Mouse (Mus musculus) testis, adult 2 months (tissue): ENCODE results near the gene Gm826. TPM values are rescaled to one million over a fixed set of nuclear protein-coding genes. Genes with fewer than 3 reads are reported as not detected.

Experiments used
- H3K27ac ChIP-seq: fragments of 200-500 bp; 2 replicates; pipeline ENCODE4 v1.5.1; 2012; ENCODE audit warnings: low read depth, low read length; ENCODE audit not compliant: control insufficient read depth, insufficient read depth
- H3K27me3 ChIP-seq: fragments of 200-500 bp; 2 replicates; pipeline ENCODE4 v1.6.1; 2012; ENCODE audit warnings: mild to moderate bottlenecking, low read length, moderate library complexity; ENCODE audit not compliant: control insufficient read depth, insufficient read depth
- H3K36me3 ChIP-seq: fragments of 200-500 bp; 2 replicates; pipeline ENCODE4 v1.6.1; 2012; ENCODE audit warnings: mild to moderate bottlenecking, low read length; ENCODE audit not compliant: control insufficient read depth, insufficient read depth
- H3K4me1 ChIP-seq: fragments of 200-500 bp; 2 replicates; pipeline ENCODE4 v1.6.1; 2012; ENCODE audit warnings: low read length; ENCODE audit not compliant: control insufficient read depth, insufficient read depth
- H3K4me3 ChIP-seq: fragments of 200-500 bp; 2 replicates; pipeline ENCODE4 v1.5.1; 2012; ENCODE audit warnings: low read depth, mild to moderate bottlenecking, low read length, moderate library complexity, mixed read lengths; ENCODE audit not compliant: control insufficient read depth
- CTCF ChIP-seq: fragments of 200-500 bp; IDR thresholded peaks from 2 replicates; pipeline ENCODE4 v1.5.1; 2012; ENCODE audit warnings: low read depth, mild to moderate bottlenecking, inconsistent platforms, low read length, moderate library complexity; ENCODE audit not compliant: control insufficient read depth, insufficient read depth, insufficient replicate concordance
- POLR2A ChIP-seq: fragments of 200-500 bp; IDR thresholded peaks from 2 replicates; pipeline ENCODE4 v1.6.1; 2012; ENCODE audit warnings: low read depth, mild to moderate bottlenecking, inconsistent platforms, low read length, moderate library complexity; ENCODE audit not compliant: control insufficient read depth
- polyA plus RNA-seq: library from polyadenylated mRNA; depleted of rRNA; stranded (reverse); fragments of >200 nt; gene quantifications from 2 replicates; pipeline ENCODE4 v1.2.3, GENCODE M21; 2012; rRNA removed

Gm826 gene
- polyA plus RNA-seq = 0.31 and 0.77 TPM in 2 replicates

DNA sequence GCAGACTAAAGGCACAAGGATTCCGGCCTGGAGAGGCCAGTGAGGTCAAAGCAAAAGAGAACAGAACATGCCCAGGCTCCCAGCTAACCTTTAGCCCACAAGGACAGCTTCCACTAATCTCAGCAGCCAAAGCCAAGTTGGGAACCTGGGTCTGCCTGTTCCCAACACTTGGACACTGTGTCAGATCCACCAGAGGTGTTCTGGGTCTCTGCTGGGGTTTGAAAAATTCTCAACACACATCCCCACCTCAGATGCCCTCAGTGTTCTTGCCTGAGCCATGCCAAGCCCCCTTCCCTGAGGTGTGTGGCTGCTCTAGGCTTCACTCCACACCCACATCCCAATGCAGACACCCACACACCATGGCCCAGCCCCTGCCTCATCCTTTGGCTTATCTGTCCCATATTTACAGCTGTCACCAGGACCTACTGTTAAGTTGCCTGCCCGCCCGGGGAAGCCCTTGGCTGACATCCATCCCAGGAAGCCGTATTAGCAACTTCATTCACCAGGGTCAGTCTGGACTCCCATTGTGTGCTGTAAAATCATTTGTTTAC, at the start of gene Gm826:
Gm826 (minus strand) TSS at position 52 of the 551 bp plus-strand sequence.
- H3K27ac ChIP-seq = peak within 1 kb of the TSS; percentile 47
- no peaks in the 10 kb centered on the region for H3K27me3 ChIP-seq
- peaks cover 3% of the 10 kb centered on the region; the same call in 1 of the 2 replicates for H3K4me1 ChIP-seq
- TF ChIP-seq POLR2A = no peak
- no peaks in the 10 kb centered on the region for H3K36me3 ChIP-seq
- H3K4me3 ChIP-seq = no peak within 1 kb of the TSS

DNA sequence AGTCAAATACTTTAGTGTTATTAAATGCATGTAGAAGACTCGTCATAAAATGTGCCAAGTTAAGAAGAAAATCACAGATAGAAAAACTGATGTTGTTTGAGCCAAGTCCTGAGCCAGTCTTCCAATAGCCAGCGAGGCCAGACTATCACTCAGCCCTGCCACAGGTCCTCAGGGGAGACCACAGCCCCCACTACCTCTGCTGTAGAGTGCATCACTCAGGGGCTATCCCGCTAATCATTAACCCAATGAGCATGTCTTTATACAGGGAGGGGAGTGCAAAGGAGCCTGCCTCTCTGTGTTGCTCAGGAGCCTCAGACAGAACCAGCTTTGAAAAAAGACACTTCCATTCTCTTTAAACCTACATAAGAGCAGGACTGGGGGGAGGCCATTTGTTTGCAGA, 49.5 kb upstream of the Gm826 start:
- Histone ChIP-seq H3K27me3 (no peaks in the 10 kb centered on the region), H3K4me1 (no peaks in the 10 kb centered on the region), H3K36me3 (no peaks in the 10 kb centered on the region), H3K27ac (no peak overlapping the region), H3K4me3 (no peak overlapping the region)
- no peak for TF ChIP-seq POLR2A
- TF ChIP-seq CTCF = no peak

DNA sequence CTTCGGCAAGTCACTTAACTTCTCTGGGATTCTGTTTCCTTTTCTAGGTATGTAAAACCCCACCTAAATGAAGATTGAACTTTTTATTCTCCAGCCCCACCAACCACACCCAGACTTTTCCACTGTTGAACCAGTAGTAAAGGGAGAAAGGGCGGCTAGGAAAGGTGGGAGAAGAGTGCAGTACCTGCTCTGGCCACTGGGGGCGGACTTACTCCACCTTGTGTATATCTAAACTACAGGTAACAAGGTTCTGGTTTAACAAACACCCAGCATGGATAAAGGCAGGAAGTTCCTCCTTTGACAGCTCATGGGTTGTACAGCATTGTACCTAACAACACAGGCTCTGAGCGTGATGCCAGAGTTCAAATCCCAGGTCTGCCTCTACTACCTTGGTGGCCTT, 44.3 kb upstream of the Gm826 start:
- TF ChIP-seq POLR2A (no peak), CTCF (peak; percentile 90; the same call in 1 of the 2 replicates)
- Histone ChIP-seq H3K36me3 (no peaks in the 10 kb centered on the region), H3K27ac (no peak overlapping the region), H3K27me3 (no peaks in the 10 kb centered on the region), H3K4me1 (no peaks in the 10 kb centered on the region), H3K4me3 (no peak overlapping the region)

DNA sequence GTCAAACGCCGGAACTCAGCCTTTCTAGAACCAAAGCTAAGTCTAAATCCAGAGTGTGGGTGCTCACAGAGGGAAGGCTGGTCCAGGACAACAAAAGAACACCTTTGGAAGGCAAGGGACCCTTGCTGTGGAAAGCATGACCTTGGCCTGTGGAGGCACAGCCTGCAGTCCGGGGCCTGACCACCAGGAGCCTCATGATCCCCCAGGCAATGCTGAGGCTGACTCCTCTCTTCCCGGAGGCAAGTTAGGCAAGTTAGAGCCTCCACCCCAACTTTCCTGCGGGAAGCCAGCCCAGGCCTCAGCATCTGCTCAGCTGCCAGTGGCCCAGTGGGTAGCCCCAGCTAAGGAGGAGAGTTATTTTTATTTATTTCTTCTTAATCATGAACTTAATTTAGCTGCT, 42.3 kb upstream of the Gm826 start:
- Histone ChIP-seq H3K36me3 (no peaks in the 10 kb centered on the region), H3K4me3 (no peak overlapping the region), H3K4me1 (no peaks in the 10 kb centered on the region), H3K27me3 (no peaks in the 10 kb centered on the region), H3K27ac (no peak overlapping the region)
- TF ChIP-seq CTCF = no peak
- no peak for TF ChIP-seq POLR2A

DNA sequence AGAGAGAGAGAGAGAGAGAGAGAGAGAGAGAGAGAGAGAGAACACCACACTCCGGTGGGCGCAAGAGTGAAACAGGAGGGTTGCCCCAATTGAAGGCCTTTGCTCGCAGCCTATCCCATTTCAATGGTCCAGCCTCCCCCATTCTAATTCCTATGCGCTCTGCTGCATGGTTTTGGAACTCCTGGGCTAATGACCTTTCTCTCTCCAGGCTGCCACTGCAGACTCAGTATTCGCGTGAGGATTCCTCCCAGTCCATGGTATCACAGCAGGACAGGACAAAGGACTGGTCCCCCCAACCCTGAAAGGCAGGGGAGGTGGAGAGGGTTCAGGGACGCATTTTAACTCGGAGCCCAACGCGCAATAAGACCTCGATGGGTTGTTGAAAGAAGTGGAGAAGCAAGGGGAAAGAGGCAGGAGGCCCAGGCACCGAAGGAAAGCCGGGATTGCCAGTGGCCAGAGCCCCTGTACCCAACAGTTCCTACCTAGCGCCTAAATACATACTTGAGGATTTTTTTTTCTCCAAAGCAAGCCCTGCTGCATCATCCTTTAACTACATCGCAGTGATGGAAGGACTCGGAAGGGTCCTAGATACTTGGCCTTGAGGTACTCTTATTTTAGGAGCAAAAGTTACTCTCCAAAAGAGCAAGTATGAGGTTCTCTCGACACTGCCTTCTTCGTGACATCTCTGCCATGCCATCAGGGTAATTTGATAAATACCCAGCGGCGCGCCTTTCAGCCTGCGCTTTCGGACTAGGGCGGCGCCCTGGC, 35.9 kb upstream of the Gm826 start:
- H3K36me3 ChIP-seq = no peaks in the 10 kb centered on the region
- no peak for TF ChIP-seq CTCF
- no peak for TF ChIP-seq POLR2A
- no peaks in the 10 kb centered on the region; the same call in 1 of the 2 replicates for H3K27me3 ChIP-seq
- H3K4me1 ChIP-seq = peaks cover 8% of the 10 kb centered on the region
- H3K27ac ChIP-seq = no peak overlapping the region
- H3K4me3 ChIP-seq = no peak overlapping the region

DNA sequence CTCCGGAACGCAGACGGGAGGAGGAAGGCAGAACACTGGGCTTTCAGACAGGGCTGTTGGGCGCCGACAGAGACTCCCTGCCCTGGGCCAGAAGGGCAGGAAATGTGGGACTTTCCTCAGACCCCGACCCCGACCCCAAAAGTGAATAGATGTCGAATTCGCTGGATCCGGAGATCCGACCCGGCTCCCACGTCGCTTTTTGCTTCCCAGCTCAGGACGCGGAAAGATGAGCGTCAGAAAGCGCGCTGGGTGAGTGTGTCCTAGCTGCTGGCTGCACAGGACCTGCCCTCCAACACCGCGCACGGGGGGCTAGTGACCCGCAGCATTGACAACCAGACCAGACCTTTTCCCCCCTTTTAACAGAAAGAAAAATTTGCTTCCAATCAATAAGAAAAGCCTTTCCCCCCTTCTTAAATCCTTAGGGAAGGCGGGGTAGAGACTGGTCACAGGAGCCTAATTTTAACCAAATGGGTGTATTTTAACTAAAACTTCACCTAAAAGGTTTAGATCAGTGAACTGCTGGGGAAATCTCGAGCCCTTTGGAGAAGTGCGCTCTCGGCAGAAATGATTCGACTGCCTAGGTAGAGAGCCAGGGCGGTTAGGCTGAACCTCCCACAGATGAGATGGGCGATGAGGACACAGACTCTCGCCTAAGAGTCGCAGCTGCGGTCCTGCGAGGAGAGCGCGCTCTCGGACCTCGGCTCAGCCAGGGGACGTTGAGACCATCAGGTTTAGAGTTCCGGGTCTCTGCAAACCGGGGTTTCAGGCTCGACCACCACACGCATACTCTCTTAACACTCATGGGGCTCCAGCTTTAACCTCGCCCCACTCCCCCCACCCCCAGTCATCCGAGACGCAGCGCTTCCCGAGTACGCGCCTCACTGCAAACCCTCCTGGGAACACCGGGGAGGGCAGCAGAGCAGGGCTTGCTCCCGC, 34.7 kb upstream of the Gm826 start:
- no peak overlapping the region for H3K27ac ChIP-seq
- no peaks in the 10 kb centered on the region; the same call in 1 of the 2 replicates for H3K27me3 ChIP-seq
- no peak for TF ChIP-seq POLR2A
- TF ChIP-seq CTCF = no peak
- H3K4me1 ChIP-seq = peaks cover 8% of the 10 kb centered on the region
- no peaks in the 10 kb centered on the region for H3K36me3 ChIP-seq
- peak overlapping the region; percentile 3; the same call in 1 of the 2 replicates for H3K4me3 ChIP-seq
